In genomic region chr4:141420192-141420829, GRCm38 (mm10) we compare ENCODE assay signal across 12 mouse cellular contexts. TPM values are rescaled to one million over a fixed set of nuclear protein-coding genes. Genes with fewer than 3 reads are reported as not detected.
A peak's percentile ranks its signal among the peaks of the same experiment; 100 is the strongest.
DNase-seq lines count a peak whose midpoint lies in the region; ATAC-seq and TF ChIP-seq lines count a peak whose summit lies in the region.
"Had no signal": no experiment of that assay in that cellular context is flagged by ENCODE, and none has a peak within 500 bp of the region (broad histone marks: within the 10 kb centered on the region; RNA-seq: fewer than 3 reads in every experiment).

Hspb7 (plus strand) TSS chr4:141420779.

- H3K9ac ChIP-seq in forebrain, embryonic 12.5 days, result no peak within 1 kb of the TSS
- no peak within 1 kb of the TSS for H3K9ac ChIP-seq in stomach, embryonic 15.5 days
- H3K9ac ChIP-seq: liver, embryonic 13.5 days had no signal

- H3K4me3 ChIP-seq in forebrain, embryonic 10.5 days, result no peak within 1 kb of the TSS
- H3K4me3 ChIP-seq in forebrain, embryonic 12.5 days (replicated peaks), result no peak within 1 kb of the TSS
- peak within 1 kb of the TSS; percentile 71 for H3K4me3 ChIP-seq in testis, adult 2 months (ENCODE audit: control insufficient read depth, low read depth, low read length)
- H3K4me3 ChIP-seq in stomach, embryonic 15.5 days (replicated peaks), result peak within 1 kb of the TSS; percentile 26; the same call in 1 of the 2 replicates
- no peak within 1 kb of the TSS for H3K4me3 ChIP-seq in left cerebral cortex, adult 2 months
- H3K4me3 ChIP-seq: liver, embryonic 13.5 days had no signal

- H3K27ac ChIP-seq in forebrain, embryonic 10.5 days, result 0 out of 2 replicates have a peak within 1 kb of the TSS, but pooled peaks have one; percentile 8
- no peak within 1 kb of the TSS for H3K27ac ChIP-seq in forebrain, embryonic 12.5 days
- H3K27ac ChIP-seq in testis, adult 2 months (ENCODE audit: control insufficient read depth, insufficient read depth, low read depth, low read length), result 0 out of 2 replicates have a peak within 1 kb of the TSS, but pooled peaks have one; percentile 2
- peak within 1 kb of the TSS; percentile 57; the same call in 1 of the 2 replicates for H3K27ac ChIP-seq in stomach, embryonic 15.5 days
- no peak within 1 kb of the TSS for H3K27ac ChIP-seq in left cerebral cortex, adult 2 months
- H3K27ac ChIP-seq: liver, embryonic 13.5 days had no signal

- ATAC-seq in forebrain, embryonic 12.5 days (ENCODE audit: low FRiP score), result no peak
- no peak for ATAC-seq in stomach, embryonic 15.5 days (ENCODE audit: insufficient read depth, low FRiP score, low read depth)

- no peak within 1 kb of the TSS for H3K4me2 ChIP-seq in forebrain, embryonic 12.5 days
- peak within 1 kb of the TSS; percentile 41 for H3K4me2 ChIP-seq in stomach, embryonic 15.5 days
- H3K4me2 ChIP-seq: liver, embryonic 13.5 days had no signal

- no peak for DNase-seq in forebrain, embryonic 10.5 days (ENCODE audit: extremely low spot score, low spot score)
- DNase-seq in testis, postnatal 14 days (ENCODE audit: low spot score), result no peak
- DNase-seq in heart, postnatal 36 days, result no peak
- no peak for DNase-seq in left cerebral cortex, adult 11 months (ENCODE audit: low spot score)
- no peak for DNase-seq in left cerebral cortex, adult 2 months (ENCODE audit: extremely low spot score in 1 of 2, low spot score in 2 of 2)
- DNase-seq: cerebellum, adult 11 months; liver, embryonic 13.5 days had no signal

- H3K4me1 ChIP-seq in forebrain, embryonic 10.5 days, result peaks cover 18% of the 10 kb centered on the region
- H3K4me1 ChIP-seq in forebrain, embryonic 12.5 days, result 0 out of 2 replicates have a peak, but pooled peaks cover 3% of the 10 kb centered on the region
- H3K4me1 ChIP-seq in testis, adult 2 months (ENCODE audit: control insufficient read depth, insufficient read depth, low read length), result peaks cover 29% of the 10 kb centered on the region
- H3K4me1 ChIP-seq in stomach, embryonic 15.5 days, result peaks cover 26% of the 10 kb centered on the region; the same call in 1 of the 2 replicates

- H3K36me3 ChIP-seq in forebrain, embryonic 10.5 days (replicated peaks), result no peaks in the 10 kb centered on the region
- no peaks in the 10 kb centered on the region for H3K36me3 ChIP-seq in forebrain, embryonic 12.5 days (replicated peaks)
- H3K36me3 ChIP-seq in testis, adult 2 months (ENCODE audit: control insufficient read depth, insufficient read depth, low read length), result no peaks in the 10 kb centered on the region
- no peaks in the 10 kb centered on the region for H3K36me3 ChIP-seq in stomach, embryonic 15.5 days
- H3K36me3 ChIP-seq: G1E; liver, embryonic 13.5 days had no signal

- 64% methylated on average over 9 of the region's 9 CpGs for WGBS in forebrain, embryonic 10.5 days
- WGBS in forebrain, embryonic 12.5 days, result 69% methylated on average over 9 of the region's 9 CpGs
- 54% methylated on average over 9 of the region's 9 CpGs for WGBS in stomach, embryonic 15.5 days

- peaks cover 44% of the 10 kb centered on the region for H3K27me3 ChIP-seq in forebrain, embryonic 10.5 days (ENCODE audit: poor library complexity, severe bottlenecking)
- H3K27me3 ChIP-seq in forebrain, embryonic 12.5 days, result peaks cover 30% of the 10 kb centered on the region
- H3K27me3 ChIP-seq in testis, adult 2 months (ENCODE audit: control insufficient read depth, insufficient read depth, low read length), result no peaks in the 10 kb centered on the region
- 0 out of 2 replicates have a peak, but pooled peaks cover 3% of the 10 kb centered on the region for H3K27me3 ChIP-seq in stomach, embryonic 15.5 days (replicated peaks)

- TF ChIP-seq POLR2A in testis, adult 2 months (IDR thresholded peaks at IDR 0.05; ENCODE audit: control insufficient read depth, low read depth, low read length), result no peak

- H3K9me3 ChIP-seq in forebrain, embryonic 10.5 days, result no peaks in the 10 kb centered on the region
- no peaks in the 10 kb centered on the region for H3K9me3 ChIP-seq in forebrain, embryonic 12.5 days
- H3K9me3 ChIP-seq in stomach, embryonic 15.5 days, result no peaks in the 10 kb centered on the region
- H3K9me3 ChIP-seq: G1E; liver, embryonic 13.5 days had no signal

- TF ChIP-seq CTCF in testis, adult 2 months (IDR thresholded peaks at IDR 0.05; ENCODE audit: control insufficient read depth, insufficient read depth, insufficient replicate concordance, low read depth, low read length), result no peak
- TF ChIP-seq CTCF in left cerebral cortex, adult 2 months (IDR thresholded peaks at IDR 0.05), result no peak

- intact Hi-C loops in heart, postnatal 36 days (cut with DNase I), result no loop called here
- intact Hi-C loops in left cerebral cortex, adult 2 months (cut with DNase I), result no loop called here

RNA-seq across cellular contexts. Expression of gene Hspb7, which starts in this region (rescaled TPM):
- polyA plus RNA-seq in forebrain, embryonic 10.5 days (2016; fragmentation: Nextera tagmentation; extraction: Ambion mirVana), result not detected in 2 replicates
- not detected in 2 replicates for polyA plus RNA-seq in forebrain, embryonic 12.5 days (2016; fragmentation: Nextera tagmentation; extraction: Ambion mirVana)
- 24.6 and 24.7 TPM in 2 replicates for polyA plus RNA-seq in testis, adult 2 months (2012; rRNA removed)
- total RNA-seq in heart, postnatal 36 days (2021), result 1,000 to 10,000 TPM; 1,173 to 1,191 TPM
- polyA plus RNA-seq in stomach, embryonic 15.5 days (2015; fragmentation: Nextera tagmentation; extraction: Ambion mirVana), result 2.4 and 2.8 TPM in 2 replicates
- total RNA-seq in left cerebral cortex, adult 2 months (2021), result under 1 TPM; 0.40 to 0.57 TPM
- total RNA-seq: G1E; granulocyte monocyte progenitor cell, adult 5-6 weeks had no signal
- polyA plus RNA-seq: G1E had no signal

Comparison
In these comparisons a context has a peak if more than half of its experiments do, and no peak if none do; other contexts are left out.
1. RNA of gene Hspb7 (total RNA-seq): 1,173 to 1,191 TPM in heart, postnatal 36 days; 0.40 to 0.57 TPM in left cerebral cortex, adult 2 months; every median in the first group is over 100 times any median in the second.
2. H3K27ac ChIP-seq: peak in forebrain, embryonic 10.5 days (single experiment), testis, adult 2 months (single experiment) and stomach, embryonic 15.5 days (single experiment); none in forebrain, embryonic 12.5 days (single experiment) and left cerebral cortex, adult 2 months (single experiment).
3. H3K4me3 ChIP-seq: peak in testis, adult 2 months (single experiment) and stomach, embryonic 15.5 days (single experiment); none in forebrain, embryonic 10.5 days (single experiment), forebrain, embryonic 12.5 days (single experiment) and left cerebral cortex, adult 2 months (single experiment).